8 mouse cellular contexts compared by ENCODE assay signal in genomic region chr14:79425979-79426729, GRCm38 (mm10). TPM values are rescaled to one million over a fixed set of nuclear protein-coding genes. Genes with fewer than 3 reads are reported as not detected.
A peak's percentile ranks its signal among the peaks of the same experiment; 100 is the strongest.
DNase-seq lines count a peak whose midpoint lies in the region; ATAC-seq and TF ChIP-seq lines count a peak whose summit lies in the region.

Kbtbd7 (plus strand) TSS chr14:79426511.

- H3K4me1 ChIP-seq in hindbrain, embryonic 10.5 days (replicated peaks): no peaks in the 10 kb centered on the region
- no peaks in the 10 kb centered on the region for H3K4me1 ChIP-seq in lung, postnatal 0 days (ENCODE audit: insufficient read depth, low read depth, low read length)

- TF ChIP-seq EP300 in lung, postnatal 0 days (IDR thresholded peaks at IDR 0.05): peak; percentile 84

- peaks cover 15% of the 10 kb centered on the region for H3K9me3 ChIP-seq in hindbrain, embryonic 10.5 days
- H3K9me3 ChIP-seq in lung, postnatal 0 days (ENCODE audit: low read length): no peaks in the 10 kb centered on the region

- H3K27me3 ChIP-seq in hindbrain, embryonic 10.5 days (ENCODE audit: insufficient read depth, poor library complexity, severe bottlenecking): no peaks in the 10 kb centered on the region
- no peaks in the 10 kb centered on the region for H3K27me3 ChIP-seq in lung, postnatal 0 days (replicated peaks; ENCODE audit: insufficient read depth, low read length)

- H3K36me3 ChIP-seq in hindbrain, embryonic 10.5 days: peaks cover 23% of the 10 kb centered on the region
- no peaks in the 10 kb centered on the region; the same call in 1 of the 2 replicates for H3K36me3 ChIP-seq in lung, postnatal 0 days (ENCODE audit: insufficient read depth, low read length)

- under 1% methylated on average over 44 of the region's 44 CpGs for WGBS in hindbrain, embryonic 10.5 days
- 1% methylated on average over 34 of the region's 44 CpGs for WGBS in lung, postnatal 0 days

- TF ChIP-seq CTCF in lung, postnatal 0 days (IDR thresholded peaks at IDR 0.05): no peak

- peak within 1 kb of the TSS; percentile 44 for H3K4me2 ChIP-seq in lung, postnatal 0 days (replicated peaks; ENCODE audit: low read depth, low read length)

- peak within 1 kb of the TSS; percentile 91 for H3K27ac ChIP-seq in hindbrain, embryonic 10.5 days
- peak within 1 kb of the TSS; percentile 74 for H3K27ac ChIP-seq in lung, postnatal 0 days (ENCODE audit: low read length)

- peak; percentile 80 for DNase-seq in MN1 (ENCODE audit: low spot score)
- peak; percentile 92 for DNase-seq in cerebellum, adult 9-10 months
- peak; percentile 92 for DNase-seq in hindbrain, embryonic 10.5 days (ENCODE audit: low spot score)
- DNase-seq in layer of hippocampus, adult 9-11 months: peak; percentile 95
- DNase-seq in lung, postnatal 0 days (ENCODE audit: low spot score): peak; percentile 99
- peak; percentile 91 for DNase-seq in ovary, postnatal 36 days (ENCODE audit: low spot score)
- DNase-seq in thymus, postnatal 25 days: peak; percentile 93

- peak within 1 kb of the TSS; percentile 60 for H3K4me3 ChIP-seq in hindbrain, embryonic 10.5 days
- H3K4me3 ChIP-seq in lung, postnatal 0 days (ENCODE audit: low read depth, low read length): peak within 1 kb of the TSS; percentile 34

- no peak within 1 kb of the TSS for H3K9ac ChIP-seq in lung, postnatal 0 days (replicated peaks; ENCODE audit: low read depth)

- peak; percentile 99 for ATAC-seq in frontal cortex, adult (ENCODE audit: low TSS enrichment)
- ATAC-seq in lung, postnatal 0 days: peak; percentile 100

RNA-seq across cellular contexts. Expression of gene Kbtbd7, which starts in this region (rescaled TPM):
- 11.0 and 11.1 TPM in 2 replicates for polyA plus RNA-seq in hindbrain, embryonic 10.5 days (2016; fragmentation: Nextera tagmentation; extraction: Ambion mirVana)
- 5.8 TPM in 2 replicates for polyA plus RNA-seq in lung, postnatal 0 days (2015; fragmentation: Nextera tagmentation; extraction: Ambion mirVana)

Comparison
In these comparisons a context has a peak if more than half of its experiments do, and no peak if none do; other contexts are left out.
1. Peak in every context shown above with its lines: DNase-seq, ATAC-seq, H3K4me3 ChIP-seq and H3K27ac ChIP-seq.